Mouse (Mus musculus) cerebellum, adult (tissue): ENCODE measurements around the gene Tmem183a.
A peak's percentile ranks its signal among the peaks of the same experiment; 100 is the strongest.

Experiments
- ATAC-seq: cut with Nextera tagmentation; 2 replicates; pipeline ENCODE4 v1.9.2; 2017; ENCODE audit warnings: mild to moderate bottlenecking, moderate library complexity, mixed read lengths; ENCODE audit not compliant: insufficient number of reproducible peaks, low FRiP score, low TSS enrichment

Gene Tmem183a

GRCm38 (mm10) chr1:134326841-134327346 lies 34.9 kb downstream of the Tmem183a start:
- no peak for ATAC-seq

DNA sequence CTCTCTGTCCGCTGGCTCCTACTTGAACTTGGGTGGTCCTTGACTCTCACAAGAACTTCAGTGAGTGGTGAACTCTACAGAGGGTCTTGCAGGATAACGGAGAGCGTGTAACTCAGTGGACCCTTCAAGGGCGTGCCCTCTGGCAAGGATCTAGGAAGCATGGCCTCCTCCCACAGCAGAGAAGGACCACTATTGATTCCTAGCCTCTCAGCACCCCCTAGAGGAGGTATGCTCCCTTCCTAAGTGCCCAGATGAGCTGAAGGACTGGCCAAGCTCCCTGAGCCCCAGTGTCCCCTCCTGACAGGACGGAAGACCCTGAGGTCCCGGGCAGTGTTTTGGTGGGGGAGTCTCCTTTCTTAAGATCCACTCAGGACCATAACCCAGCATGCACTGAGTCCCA lies 39.2 kb downstream of the Tmem183a start:
- ATAC-seq = no peak

DNA sequence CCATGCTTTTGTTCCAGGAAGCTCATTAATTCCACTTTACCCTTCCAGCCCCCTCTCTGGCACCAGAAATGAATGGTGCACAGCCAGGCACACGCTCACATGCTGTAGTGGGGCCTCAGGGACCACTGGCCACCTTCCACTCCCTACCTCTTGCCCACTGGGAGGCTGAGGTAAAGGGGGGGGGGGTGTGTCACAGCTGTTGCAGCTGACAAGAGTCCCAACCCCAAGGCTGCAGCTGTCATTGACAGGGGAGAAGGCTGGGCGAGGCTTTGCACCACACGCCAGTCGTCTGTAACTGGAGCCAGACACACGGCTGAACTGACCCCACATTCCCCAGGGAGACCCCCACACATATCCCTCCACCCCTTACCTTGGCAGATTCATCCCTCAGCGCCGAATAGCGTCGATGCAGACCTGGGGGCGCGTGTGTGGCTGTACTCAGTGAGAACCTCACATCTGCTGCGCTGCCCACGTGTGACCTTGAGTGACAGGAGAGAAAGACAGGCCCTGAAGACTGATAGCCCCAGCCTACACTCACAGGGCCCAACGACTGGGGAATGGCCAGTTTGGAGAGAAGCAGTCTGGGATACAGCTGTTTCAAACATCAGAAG lies 41.0 kb downstream of the Tmem183a start:
- ATAC-seq = no peak

- no peak for ATAC-seq
Observed at GRCm38 (mm10) chr1:134318261-134318660, 43.5 kb downstream of the Tmem183a start.

DNA sequence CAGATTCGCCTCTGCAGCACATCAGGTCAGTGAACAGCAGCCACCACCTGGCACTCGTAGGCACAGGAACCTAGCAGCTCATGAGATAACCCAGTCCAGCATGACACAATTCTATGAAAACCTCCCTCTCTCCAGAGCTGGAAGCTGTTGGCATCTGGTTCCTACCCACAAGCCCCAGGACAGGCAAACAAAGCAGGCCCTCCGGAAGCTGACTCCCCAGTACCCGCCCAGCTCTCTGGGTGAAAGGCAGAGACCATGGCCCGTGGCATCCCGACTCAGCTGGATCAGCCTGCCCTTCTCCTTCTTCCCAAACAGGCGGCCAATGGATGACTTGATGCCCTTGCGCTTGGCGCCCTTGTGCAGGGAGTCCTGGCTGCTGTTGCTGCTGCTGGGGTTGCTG lies 45.4 kb downstream of the Tmem183a start:
- ATAC-seq = no peak

DNA sequence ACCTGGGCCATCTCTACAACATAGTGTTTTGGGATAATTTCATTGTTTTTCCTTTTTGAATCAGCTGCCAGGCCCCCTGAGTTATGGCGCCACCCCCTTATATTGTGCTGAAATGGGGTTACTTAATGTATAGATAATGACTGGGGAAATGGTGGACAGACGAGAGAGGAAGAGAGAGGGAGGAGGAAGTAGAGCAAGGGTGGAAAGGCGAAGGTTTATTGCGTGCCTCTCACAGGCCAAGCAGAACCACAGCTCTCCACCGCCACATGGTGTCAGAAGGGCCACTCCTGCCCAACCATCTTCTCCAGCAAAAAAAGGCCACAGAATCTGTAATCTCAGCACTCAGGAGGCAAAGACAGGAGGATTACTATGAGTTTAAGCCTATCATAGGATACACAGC lies 46.6 kb downstream of the Tmem183a start:
- ATAC-seq = no peak

GRCm38 (mm10) chr1:134311760-134312159 lies 50.0 kb downstream of the Tmem183a start:
- ATAC-seq = no peak

DNA sequence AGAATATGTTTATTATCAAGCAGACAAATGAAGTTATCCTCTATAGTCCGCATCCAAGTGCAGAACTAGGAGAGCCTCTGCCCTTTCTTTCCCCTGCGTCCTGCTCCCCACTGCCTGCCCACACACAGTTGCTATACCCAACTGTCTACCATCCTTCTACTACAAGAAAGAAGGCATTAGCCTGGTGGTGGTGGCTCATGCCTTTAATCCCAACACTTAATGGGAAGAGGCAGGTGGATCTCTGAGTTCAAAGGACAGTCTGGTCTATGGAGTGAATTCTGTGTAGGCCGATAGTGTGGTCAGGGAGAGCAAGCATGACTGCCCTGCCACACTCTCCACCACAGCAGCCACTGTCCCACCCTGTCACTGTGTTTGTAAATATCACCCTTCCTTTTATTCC lies 51.0 kb downstream of the Tmem183a start:
- ATAC-seq = no peak

- ATAC-seq = no peak
Observed at GRCm38 (mm10) chr1:134310291-134310690, 51.5 kb downstream of the Tmem183a start.

DNA sequence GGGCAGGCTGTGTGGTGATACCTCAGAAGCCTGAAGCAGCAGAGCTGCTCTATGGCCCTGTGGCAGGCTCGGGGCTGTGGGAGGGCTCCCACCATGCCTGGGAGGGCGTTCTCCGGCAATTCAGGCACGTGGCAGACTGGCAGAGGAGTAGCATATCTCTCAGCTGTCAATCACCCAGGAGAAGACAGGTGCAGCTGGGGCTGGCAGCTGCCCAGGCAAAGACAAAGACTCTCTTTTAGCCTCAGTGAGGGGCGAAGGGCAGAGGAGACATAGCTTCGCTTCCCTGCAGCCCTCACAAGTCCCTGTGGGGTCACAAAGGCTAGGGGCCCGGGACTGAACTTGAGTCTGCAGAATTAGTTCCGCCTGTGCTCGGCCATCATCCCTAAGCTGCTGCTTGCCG lies 54.4 kb downstream of the Tmem183a start:
- ATAC-seq = no peak

DNA sequence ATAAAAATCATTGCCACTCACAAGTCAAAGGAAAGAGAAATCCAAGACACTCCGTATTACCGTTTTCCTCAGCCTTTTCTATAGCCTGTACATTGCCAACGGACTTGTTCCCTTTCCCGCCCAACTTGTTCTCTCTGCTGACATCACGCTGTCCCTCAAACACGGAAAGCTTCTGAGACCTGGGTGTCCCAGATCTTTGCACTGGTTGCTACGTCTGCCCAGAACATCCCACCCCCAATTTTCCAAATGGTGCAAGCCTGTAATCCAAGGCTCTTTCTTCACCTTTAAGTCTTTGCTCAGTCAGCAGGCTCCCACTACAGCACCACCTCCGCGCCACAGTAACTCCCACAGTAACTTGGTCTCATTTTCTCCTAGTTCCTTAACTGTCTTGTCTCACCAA lies 56.8 kb downstream of the Tmem183a start:
- no peak for ATAC-seq

DNA sequence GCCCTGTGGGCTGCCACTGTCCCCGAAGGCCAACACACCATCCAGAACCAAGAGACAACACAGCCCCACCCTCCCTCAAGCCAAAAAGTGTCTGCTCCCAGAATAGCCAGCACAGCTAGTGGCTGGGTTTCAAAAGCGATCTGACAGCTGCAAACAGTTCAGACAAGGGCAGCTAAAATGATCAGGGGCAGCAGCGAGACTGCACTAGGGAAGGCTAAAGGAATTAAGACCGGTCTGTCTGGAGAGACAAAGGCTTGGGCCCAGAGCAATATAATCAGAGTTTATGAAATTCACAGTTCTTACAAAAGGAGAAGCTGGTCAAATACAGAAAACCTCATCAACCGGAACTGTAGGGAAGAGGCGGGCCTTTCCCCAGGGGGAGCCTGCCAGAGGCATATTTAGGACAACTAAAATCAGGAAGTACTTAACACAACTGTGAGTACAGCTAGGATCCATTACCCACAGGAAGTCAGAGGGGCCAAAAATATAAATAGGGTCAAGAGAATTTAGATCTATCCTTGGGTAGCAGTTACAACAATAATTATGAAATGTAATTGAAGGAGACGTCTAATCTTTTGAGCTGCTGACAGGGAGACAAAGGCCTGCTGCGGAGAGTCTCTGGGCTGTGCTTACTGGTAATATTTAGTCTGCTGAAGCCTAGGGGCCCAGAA lies 59.1 kb downstream of the Tmem183a start:
- ATAC-seq = no peak

DNA sequence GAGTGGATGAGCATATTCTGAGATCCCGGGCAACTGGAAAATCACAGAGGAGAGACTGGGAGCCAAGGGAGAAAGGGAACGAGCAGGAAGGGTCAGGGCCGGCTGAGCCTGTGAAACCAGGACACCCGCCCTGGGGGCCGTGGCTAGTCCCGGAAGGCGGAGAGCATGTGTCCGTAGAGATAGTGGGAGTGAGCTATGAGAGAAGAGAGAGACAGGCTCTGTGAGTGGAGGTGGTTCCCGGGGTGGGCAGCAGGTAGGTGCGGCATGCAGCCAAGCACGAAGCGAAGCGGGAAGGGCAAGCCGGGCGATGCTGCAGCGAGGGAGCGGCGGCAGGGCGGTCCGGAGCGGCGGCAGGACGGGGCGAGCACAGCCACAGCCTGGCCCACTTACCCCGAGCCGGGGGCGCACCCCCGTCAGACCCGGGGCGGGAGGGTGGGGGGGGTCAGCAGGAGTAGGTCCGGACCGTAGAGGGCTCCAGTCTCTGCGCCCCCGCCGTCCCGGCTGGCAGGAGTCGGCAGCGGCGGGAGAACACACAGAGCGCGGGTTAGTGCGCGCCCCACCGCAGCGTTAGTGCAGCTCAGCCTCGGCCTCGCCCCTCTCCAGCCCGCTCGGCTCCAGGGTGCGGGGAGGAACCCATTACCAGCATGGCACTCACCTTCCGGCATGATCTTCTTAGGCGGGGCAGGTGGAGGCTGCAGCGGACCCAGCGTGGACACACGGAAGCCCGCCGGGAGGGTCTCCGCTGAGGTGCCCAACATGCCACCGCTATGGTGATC lies 63.0 kb downstream of the Tmem183a start:
- ATAC-seq = peak; percentile 11; the same call in 1 of the 2 replicates

GRCm38 (mm10) chr1:134297265-134297664 lies 64.5 kb downstream of the Tmem183a start:
- ATAC-seq = peak; percentile 85
